ENCODE assay signal across 7 mouse cellular contexts in genomic region chr13:94205234-94205633, GRCm38 (mm10).
DNase-seq lines count a peak whose midpoint lies in the region; ATAC-seq and TF ChIP-seq lines count a peak whose summit lies in the region.

No protein-coding gene starts in this region.

- no peak overlapping the region for H3K4me3 ChIP-seq in C2C12 (ENCODE audit: insufficient read depth, poor library complexity, severe bottlenecking)
- no peak overlapping the region for H3K4me3 ChIP-seq in E14TG2a.4 (replicated peaks; ENCODE audit: low read length)
- no peak overlapping the region for H3K4me3 ChIP-seq in forebrain, embryonic 16.5 days (replicated peaks; ENCODE audit: low read length)
- no peak overlapping the region for H3K4me3 ChIP-seq in kidney, embryonic 14.5 days (ENCODE audit: low read length)
- H3K4me3 ChIP-seq in stomach, postnatal 0 days (ENCODE audit: low read depth, low read length) = no peak overlapping the region

- ATAC-seq in cerebellum, adult (ENCODE audit: insufficient number of reproducible peaks, low FRiP score, low TSS enrichment) = peak; percentile 64; the same call in 1 of the 2 replicates
- peak; percentile 85 for ATAC-seq in forebrain, embryonic 16.5 days
- peak; percentile 83; the same call in 1 of the 2 replicates for ATAC-seq in kidney, embryonic 14.5 days (ENCODE audit: low FRiP score, low TSS enrichment)
- ATAC-seq in megakaryocyte, adult 5-6 weeks (ENCODE audit: poor library complexity, severe bottlenecking) = peak; percentile 75
- ATAC-seq in stomach, postnatal 0 days (ENCODE audit: low FRiP score, low TSS enrichment) = peak; percentile 83; the same call in 1 of the 2 replicates

- peaks cover 5% of the 10 kb centered on the region for H3K36me3 ChIP-seq in C2C12 (ENCODE audit: control insufficient read depth, insufficient read depth)
- no peaks in the 10 kb centered on the region; the same call in 1 of the 2 replicates for H3K36me3 ChIP-seq in E14TG2a.4 (ENCODE audit: insufficient read depth, low read length)
- H3K36me3 ChIP-seq in forebrain, embryonic 16.5 days (ENCODE audit: control insufficient read depth, insufficient read depth) = peaks cover 11% of the 10 kb centered on the region; the same call in 1 of the 2 replicates
- H3K36me3 ChIP-seq in kidney, embryonic 14.5 days (ENCODE audit: control insufficient read depth, insufficient read depth, low read length) = peaks cover 8% of the 10 kb centered on the region; the same call in 1 of the 2 replicates
- 0 out of 2 replicates have a peak, but pooled peaks cover 6% of the 10 kb centered on the region for H3K36me3 ChIP-seq in stomach, postnatal 0 days (ENCODE audit: control insufficient read depth, insufficient read depth, low read length)

- TF ChIP-seq CTCF in C2C12 (IDR thresholded peaks at IDR 0.05; ENCODE audit: control insufficient read depth, insufficient read depth, insufficient read length) (peak; percentile 48), E14TG2a.4 (conservative IDR thresholded peaks at IDR 0.05; ENCODE audit: low read length) (peak; percentile 91)
- peak; percentile 90 for TF ChIP-seq CTCF in stomach, postnatal 0 days (IDR thresholded peaks at IDR 0.05; ENCODE audit: low read depth)

- WGBS in forebrain, embryonic 16.5 days = 5% methylated on average over 6 of the region's 6 CpGs
- 6% methylated on average over 6 of the region's 6 CpGs for WGBS in kidney, embryonic 14.5 days
- 9% methylated on average over 6 of the region's 6 CpGs for WGBS in stomach, postnatal 0 days

- no peaks in the 10 kb centered on the region for H3K9me3 ChIP-seq in E14TG2a.4 (ENCODE audit: low read length)
- H3K9me3 ChIP-seq in forebrain, embryonic 16.5 days (ENCODE audit: control insufficient read depth, low read length) = peaks cover 8% of the 10 kb centered on the region
- H3K9me3 ChIP-seq in kidney, embryonic 14.5 days (ENCODE audit: control insufficient read depth, low read length) = peaks cover 3% of the 10 kb centered on the region; the same call in 1 of the 2 replicates
- H3K9me3 ChIP-seq in stomach, postnatal 0 days (ENCODE audit: control insufficient read depth, low read length) = no peaks in the 10 kb centered on the region

- H3K27ac ChIP-seq in forebrain, embryonic 16.5 days (ENCODE audit: low read length) = no peak overlapping the region
- H3K27ac ChIP-seq in kidney, embryonic 14.5 days (ENCODE audit: low read depth, low read length) = no peak overlapping the region
- no peak overlapping the region for H3K27ac ChIP-seq in stomach, postnatal 0 days (replicated peaks)

- no peak for TF ChIP-seq EP300 in stomach, postnatal 0 days (optimal IDR thresholded peaks at IDR 0.05)

- no peaks in the 10 kb centered on the region for H3K79me3 ChIP-seq in C2C12 (ENCODE audit: low read depth)

- no peaks in the 10 kb centered on the region for H3K79me2 ChIP-seq in C2C12 (ENCODE audit: control insufficient read depth, insufficient read depth)

- DNase-seq in stomach, postnatal 0 days (ENCODE audit: low spot score) = no peak

- no peak overlapping the region for H3K4me2 ChIP-seq in forebrain, embryonic 16.5 days (ENCODE audit: low read length)
- no peak overlapping the region for H3K4me2 ChIP-seq in kidney, embryonic 14.5 days (replicated peaks; ENCODE audit: low read depth, low read length)
- no peak overlapping the region for H3K4me2 ChIP-seq in stomach, postnatal 0 days (replicated peaks; ENCODE audit: low read depth)

- no peaks in the 10 kb centered on the region; the same call in 1 of the 2 replicates for H3K4me1 ChIP-seq in E14TG2a.4 (replicated peaks; ENCODE audit: low read depth, low read length)
- no peaks in the 10 kb centered on the region for H3K4me1 ChIP-seq in forebrain, embryonic 16.5 days (replicated peaks; ENCODE audit: control insufficient read depth, insufficient read depth, low read length)
- H3K4me1 ChIP-seq in kidney, embryonic 14.5 days (ENCODE audit: control insufficient read depth, insufficient read depth, low read length) = no peaks in the 10 kb centered on the region
- H3K4me1 ChIP-seq in stomach, postnatal 0 days (replicated peaks; ENCODE audit: control insufficient read depth, insufficient read depth) = no peaks in the 10 kb centered on the region

- no peak overlapping the region for H3ac ChIP-seq in C2C12 (ENCODE audit: control insufficient read depth, insufficient read length, low read depth)

- H3K9ac ChIP-seq in forebrain, embryonic 16.5 days (replicated peaks; ENCODE audit: low read depth, low read length) = no peak overlapping the region
- H3K9ac ChIP-seq in kidney, embryonic 14.5 days (ENCODE audit: low read depth, low read length) = no peak overlapping the region
- no peak overlapping the region for H3K9ac ChIP-seq in stomach, postnatal 0 days (ENCODE audit: low read length)

- H3K27me3 ChIP-seq in C2C12 (ENCODE audit: control insufficient read depth, insufficient read depth, insufficient read length) (no peaks in the 10 kb centered on the region), E14TG2a.4 (ENCODE audit: insufficient read depth, low read length) (no peaks in the 10 kb centered on the region)
- no peaks in the 10 kb centered on the region for H3K27me3 ChIP-seq in forebrain, embryonic 16.5 days (replicated peaks; ENCODE audit: control insufficient read depth, insufficient read depth, low read length)
- no peaks in the 10 kb centered on the region for H3K27me3 ChIP-seq in kidney, embryonic 14.5 days (ENCODE audit: control insufficient read depth, insufficient read depth, low read length)
- H3K27me3 ChIP-seq in stomach, postnatal 0 days (ENCODE audit: control insufficient read depth, insufficient read depth, low read length) = no peaks in the 10 kb centered on the region

TF ChIP-seq in C2C12, 6 proteins besides CTCF, POLR2A, EP300 and RAD21:
- TF ChIP-seq USF1 (IDR thresholded peaks at IDR 0.05; ENCODE audit: low read depth) (no peak), MYOG (IDR thresholded peaks at IDR 0.05; ENCODE audit: control insufficient read depth, extremely low read depth, insufficient read length) (no peak), MAX (IDR thresholded peaks at IDR 0.05) (no peak), CEBPB (IDR thresholded peaks at IDR 0.05; ENCODE audit: low read depth) (no peak), FOSL1 (IDR thresholded peaks at IDR 0.05; ENCODE audit: insufficient read depth, low read length, poor library complexity, severe bottlenecking) (no peak), MYOD1 (IDR thresholded peaks at IDR 0.05; ENCODE audit: control insufficient read depth, insufficient read length, low read depth) (no peak)
TF ChIP-seq in C2C12: peak in this region for 0.
